Mouse (Mus musculus) erythroblast, adult 5-6 weeks (primary cell): Measurements from ENCODE around the gene Pqbp1. TPM values are rescaled to one million over a fixed set of nuclear protein-coding genes. Genes with fewer than 3 reads are reported as not detected.
A peak's percentile ranks its signal among the peaks of the same experiment; 100 is the strongest.
"Not testable (repeated sequence)": the region's sequence is repeated elsewhere in the genome, so short reads cannot be mapped to it uniquely, and the experiment has no call there.

Experiments used
- ATAC-seq: replicated peaks from 2 replicates; pipeline ENCODE4 v1.8.0; 2016; ENCODE audit warnings: moderate number of reproducible peaks, mild to moderate bottlenecking, moderate TSS enrichment, inconsistent platforms; ENCODE audit not compliant: poor library complexity, low FRiP score, severe bottlenecking
- total RNA-seq, 2 experiments: library from RNA; stranded (forward) in 1 of 2; stranded (reverse) in 1 of 2; fragments of 150-400 nt in 1 of 2; fragments of 200-764, 138-1000 nt in 1 of 2; gene quantifications; 2 replicates each; pipeline versions ENCODE4 v1.2.3 to v1.2.4; 2015 to 2017; ENCODE audit warnings: low replicate concordance in 2 of 2

The Pqbp1 gene
- total RNA-seq (2015; ENCODE audit: low replicate concordance), result 7.3 and 8.4 TPM in 2 replicates
- 39.3 and 41.1 TPM in 2 replicates for total RNA-seq (2017; ENCODE audit: low replicate concordance)

GRCm38 (mm10) chrX:7898880-7899874 lies at the start of gene Pqbp1, which contains the start of gene Timm17b:
Pqbp1 (minus strand) TSS chrX:7899269.
Timm17b (plus strand) TSS chrX:7899357.
- peak; percentile 96 for ATAC-seq

- peak; percentile 99 for ATAC-seq
Measured at GRCm38 (mm10) chrX:7947900-7948492, 48.9 kb upstream of the Pqbp1 start.

GRCm38 (mm10) chrX:7947108-7947899 lies 48.2 kb upstream of the Pqbp1 start, which contains the start of gene Hdac6:
Hdac6 (minus strand) TSS chrX:7947889.
- no peak for ATAC-seq

GRCm38 (mm10) chrX:7945618-7946017 lies 46.5 kb upstream of the Pqbp1 start:
- ATAC-seq, result no peak

GRCm38 (mm10) chrX:7937667-7938066 lies 38.6 kb upstream of the Pqbp1 start:
- ATAC-seq, result 0 out of 2 replicates have a peak, but pooled peaks have one; percentile 60

GRCm38 (mm10) chrX:7936874-7937273 lies 37.8 kb upstream of the Pqbp1 start:
- ATAC-seq, result peak; percentile 65

- no peak for ATAC-seq
Measured at GRCm38 (mm10) chrX:7928270-7928790, 29.3 kb upstream of the Pqbp1 start, which contains the start of gene Eras. Eras (minus strand) TSS chrX:7928607.

- ATAC-seq, result no peak
Measured at GRCm38 (mm10) chrX:7927116-7927515, 28.0 kb upstream of the Pqbp1 start.

GRCm38 (mm10) chrX:7926266-7926665 lies 27.2 kb upstream of the Pqbp1 start:
- no peak for ATAC-seq

GRCm38 (mm10) chrX:7922032-7922431 lies 23.0 kb upstream of the Pqbp1 start:
- ATAC-seq, result no peak

- ATAC-seq, result no peak
Measured at GRCm38 (mm10) chrX:7919601-7920383, 20.7 kb upstream of the Pqbp1 start, which contains the start of gene Pcsk1n. Pcsk1n (plus strand) TSS chrX:7919822.

- not testable (repeated sequence) for ATAC-seq
Measured at GRCm38 (mm10) chrX:7917960-7918359, 18.9 kb upstream of the Pqbp1 start.

- peak; percentile 87 for ATAC-seq
Measured at GRCm38 (mm10) chrX:7915669-7916068, 16.6 kb upstream of the Pqbp1 start.

- no peak for ATAC-seq
Measured at GRCm38 (mm10) chrX:7910473-7910872, 11.4 kb upstream of the Pqbp1 start.

- ATAC-seq, result not testable (repeated sequence)
Measured at GRCm38 (mm10) chrX:7909242-7909641, 10.2 kb upstream of the Pqbp1 start, which contains the start of gene Gm10490. Gm10490 (plus strand) TSS chrX:7909542.

GRCm38 (mm10) chrX:7907735-7908134 lies 8.7 kb upstream of the Pqbp1 start, which contains the start of gene Gm10491:
Gm10491 (minus strand) TSS chrX:7907835.
- ATAC-seq, result no peak

GRCm38 (mm10) chrX:7904441-7904840 lies 5.4 kb upstream of the Pqbp1 start:
- no peak for ATAC-seq

GRCm38 (mm10) chrX:7898211-7898610 lies 858 bp downstream of the Pqbp1 start:
- no peak for ATAC-seq
